13 mouse cellular contexts compared by ENCODE assay signal in the genomic region with DNA sequence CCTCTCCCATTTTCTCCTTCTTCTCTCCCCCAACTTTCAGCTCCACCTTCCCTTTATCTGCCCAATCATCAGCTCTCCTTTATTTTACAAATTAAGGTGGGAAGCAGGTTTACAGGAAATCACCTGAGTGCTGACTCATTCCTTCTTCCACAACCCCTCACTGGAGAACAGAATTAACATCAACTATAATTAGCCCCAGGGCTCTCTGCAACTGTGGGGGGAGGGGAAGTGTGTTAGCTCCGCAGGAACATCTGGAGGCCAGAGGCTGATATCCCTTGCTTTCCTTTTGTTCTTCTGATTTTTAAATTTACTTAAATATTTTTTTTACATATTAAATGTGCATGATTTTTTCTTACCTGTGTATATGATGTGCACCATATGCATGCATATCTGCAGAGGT.
"Had no signal": no experiment of that assay in that cellular context is flagged by ENCODE, and none has a peak within 500 bp of the region (broad histone marks: within the 10 kb centered on the region; RNA-seq: fewer than 3 reads in every experiment).

No protein-coding gene starts in this region.

- H3K36me3 ChIP-seq: limb, embryonic 13.5 days; midbrain, embryonic 10.5 days; midbrain, embryonic 15.5 days; neural tube, embryonic 13.5 days had no signal

- H3K4me3 ChIP-seq: midbrain, embryonic 10.5 days; midbrain, embryonic 15.5 days; neural tube, embryonic 13.5 days had no signal

- DNase-seq: kidney, adult 8-10 months; kidney, postnatal 25 days; layer of hippocampus, adult 9-11 months; layer of hippocampus, postnatal 36 days; lung, adult 18-20 months; right cerebral cortex, postnatal 25 days; thymus, postnatal 4 days had no signal

- H3K9me3 ChIP-seq: limb, embryonic 13.5 days; midbrain, embryonic 10.5 days; midbrain, embryonic 15.5 days; neural tube, embryonic 13.5 days had no signal

- H3K9ac ChIP-seq: limb, embryonic 13.5 days; liver, embryonic 14.5 days; midbrain, embryonic 15.5 days; neural tube, embryonic 13.5 days had no signal

- H3K27ac ChIP-seq: limb, embryonic 13.5 days; liver, embryonic 14.5 days; midbrain, embryonic 10.5 days; midbrain, embryonic 15.5 days; neural tube, embryonic 13.5 days; stomach, postnatal 0 days had no signal
